Mouse (Mus musculus): ENCODE data around the gene Fndc3b. TPM values are rescaled to one million over a fixed set of nuclear protein-coding genes. Genes with fewer than 3 reads are reported as not detected.
A peak's percentile ranks its signal among the peaks of the same experiment; 100 is the strongest.

Fndc3b gene
- polyA plus RNA-seq, 1 experiment from 2014 or later: 21.9 TPM

DNA sequence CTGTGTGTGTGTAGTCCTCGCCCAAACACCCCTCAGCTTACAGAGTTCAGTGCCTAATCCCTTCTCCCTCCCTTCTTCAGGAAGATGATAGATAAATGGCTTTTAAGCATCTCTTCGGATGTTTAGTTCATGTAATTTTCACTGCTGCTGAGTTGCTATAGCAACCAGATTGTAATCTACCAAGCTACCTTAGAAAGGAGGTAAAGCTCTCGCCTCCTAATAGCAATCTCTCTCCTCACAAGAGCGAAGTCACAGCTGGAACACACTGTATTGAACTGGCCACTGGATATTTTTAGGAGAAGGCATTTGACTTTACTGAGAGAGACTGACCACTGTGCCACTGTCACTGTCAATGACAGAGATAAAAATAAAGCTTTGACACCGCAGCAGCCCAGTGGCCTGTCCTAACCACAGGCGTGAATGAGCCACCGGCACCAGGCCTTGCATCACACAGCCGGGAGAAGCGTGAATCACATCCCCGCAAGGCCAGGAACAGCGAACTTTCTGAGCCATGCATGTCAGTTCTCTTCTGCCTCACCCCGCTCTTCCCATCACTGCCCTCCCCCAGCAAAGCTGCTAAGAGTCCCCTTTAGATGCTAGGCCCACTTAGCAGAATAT is 86.0 kb downstream of the Fndc3b start:
- Histone ChIP-seq H3K4me3 (peak overlapping the region; percentile 18; the same call in 1 of the 2 replicates), H3K36me3 (peaks cover under 1% of the 10 kb centered on the region; the same call in 1 of the 2 replicates), H3K9me3 (no peaks in the 10 kb centered on the region), H3K27ac (peak overlapping the region; percentile 69), H3K4me1 (peaks cover 39% of the 10 kb centered on the region), H3K27me3 (ENCODE audit: insufficient read depth, poor library complexity, severe bottlenecking) (no peaks in the 10 kb centered on the region)
- 47% methylated on average over 12 of the region's 12 CpGs for WGBS
- DNase-seq (ENCODE audit: low spot score): no peak

DNA sequence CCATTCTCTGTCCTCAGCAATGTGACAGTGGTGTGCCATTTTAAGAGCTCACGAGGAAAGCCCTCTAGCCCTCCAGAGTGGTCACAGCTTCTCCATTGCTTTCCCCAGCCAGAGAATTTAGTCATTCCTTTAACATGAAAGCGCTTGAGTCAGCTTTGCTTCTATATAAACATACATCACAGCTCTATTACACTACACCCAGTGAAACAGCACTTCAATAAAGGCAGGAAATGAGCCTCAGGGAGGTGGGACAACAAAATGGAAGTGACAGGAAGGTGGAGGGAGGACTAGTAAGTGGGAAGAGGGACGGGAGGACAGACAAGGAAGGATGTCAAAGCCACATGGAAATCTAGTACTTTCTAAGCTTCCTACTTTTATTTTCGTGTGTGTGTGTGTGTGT is 88.7 kb downstream of the Fndc3b start:
- 69% methylated on average over 4 of the region's 4 CpGs for WGBS
- peaks cover 42% of the 10 kb centered on the region for H3K4me1 ChIP-seq

DNA sequence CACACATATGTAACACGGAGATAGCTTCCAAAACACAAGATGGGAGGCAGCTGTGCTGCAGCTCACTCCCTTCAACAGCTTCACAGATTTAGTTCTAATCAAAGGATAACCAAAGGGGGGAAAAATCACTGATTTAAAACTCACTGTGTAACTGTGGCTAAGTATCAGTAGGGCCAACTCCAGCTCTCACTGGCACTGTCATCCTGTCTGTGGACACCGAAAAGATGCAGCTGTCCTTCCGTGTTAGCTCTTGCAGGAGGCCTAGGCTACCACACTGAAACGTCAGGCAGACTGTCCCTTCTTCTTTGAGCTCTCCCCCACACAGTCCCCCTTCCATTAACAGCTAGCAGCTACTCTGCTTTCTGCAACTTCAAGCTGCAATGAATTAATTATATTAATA is 89.9 kb downstream of the Fndc3b start:
- Histone ChIP-seq H3K4me3 (no peak overlapping the region), H3K36me3 (peaks cover 8% of the 10 kb centered on the region), H3K27me3 (ENCODE audit: insufficient read depth, poor library complexity, severe bottlenecking) (no peaks in the 10 kb centered on the region), H3K4me1 (peaks cover 44% of the 10 kb centered on the region), H3K9me3 (no peaks in the 10 kb centered on the region), H3K27ac (no peak overlapping the region)
- no peak for DNase-seq (ENCODE audit: low spot score)
- WGBS: 62% methylated on average over 4 of the region's 4 CpGs

More for the DNA sequence above, 88.7 kb downstream of the Fndc3b start:
- Histone ChIP-seq H3K36me3 (peaks cover 8% of the 10 kb centered on the region), H3K4me3 (no peak overlapping the region), H3K27me3 (ENCODE audit: insufficient read depth, poor library complexity, severe bottlenecking) (no peaks in the 10 kb centered on the region), H3K9me3 (no peaks in the 10 kb centered on the region), H3K27ac (no peak overlapping the region)
- no peak for DNase-seq (ENCODE audit: low spot score)

DNA sequence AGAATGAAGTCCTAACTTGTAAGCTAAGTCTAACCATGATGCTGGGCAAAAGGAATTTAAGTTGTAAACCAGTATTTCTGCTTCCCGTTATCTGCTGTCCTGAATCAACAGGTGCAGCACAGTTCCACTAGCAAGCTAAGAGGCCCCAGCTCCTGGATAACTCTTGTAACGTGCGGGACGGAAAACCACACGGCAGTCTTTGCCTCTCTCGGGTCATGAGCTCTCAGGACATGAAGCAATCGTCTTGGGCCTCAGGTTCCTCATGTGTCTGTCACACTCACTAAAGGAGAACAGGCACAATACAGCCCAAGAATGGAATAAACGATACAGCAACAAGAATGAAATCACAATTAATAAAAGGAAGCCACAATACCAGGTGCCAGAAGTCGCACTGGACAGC is 93.4 kb downstream of the Fndc3b start:
- no peak for DNase-seq (ENCODE audit: low spot score)
- 77% methylated on average over 9 of the region's 9 CpGs for WGBS
- Histone ChIP-seq H3K4me3 (no peak overlapping the region), H3K27me3 (ENCODE audit: insufficient read depth, poor library complexity, severe bottlenecking) (no peaks in the 10 kb centered on the region), H3K36me3 (peaks cover 14% of the 10 kb centered on the region; the same call in 1 of the 2 replicates), H3K9me3 (no peaks in the 10 kb centered on the region), H3K27ac (0 out of 2 replicates have a peak overlapping the region, but pooled peaks have one; percentile 39), H3K4me1 (peaks cover 35% of the 10 kb centered on the region)

DNA sequence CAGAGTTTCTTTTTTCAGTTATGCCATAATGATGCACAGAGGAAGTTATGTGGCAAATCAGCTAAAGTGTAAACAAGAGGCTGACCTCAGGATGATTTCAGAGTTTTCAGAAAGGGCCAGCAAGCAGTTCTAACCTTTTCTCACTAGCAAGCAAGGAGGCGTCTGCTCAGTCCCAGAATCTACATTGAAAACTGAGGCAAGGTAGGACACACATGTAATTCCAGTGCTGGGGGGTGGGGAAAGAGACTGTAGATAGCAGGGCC is 93.9 kb downstream of the Fndc3b start:
- DNase-seq (ENCODE audit: low spot score): no peak
- H3K36me3 ChIP-seq: peaks cover 14% of the 10 kb centered on the region; the same call in 1 of the 2 replicates
- H3K27me3 ChIP-seq (ENCODE audit: insufficient read depth, poor library complexity, severe bottlenecking): no peaks in the 10 kb centered on the region
- no peak overlapping the region for H3K4me3 ChIP-seq
- peaks cover 34% of the 10 kb centered on the region for H3K4me1 ChIP-seq
- 74% methylated on average over 1 of the region's 1 CpGs for WGBS
- no peaks in the 10 kb centered on the region for H3K9me3 ChIP-seq
- no peak overlapping the region for H3K27ac ChIP-seq

DNA sequence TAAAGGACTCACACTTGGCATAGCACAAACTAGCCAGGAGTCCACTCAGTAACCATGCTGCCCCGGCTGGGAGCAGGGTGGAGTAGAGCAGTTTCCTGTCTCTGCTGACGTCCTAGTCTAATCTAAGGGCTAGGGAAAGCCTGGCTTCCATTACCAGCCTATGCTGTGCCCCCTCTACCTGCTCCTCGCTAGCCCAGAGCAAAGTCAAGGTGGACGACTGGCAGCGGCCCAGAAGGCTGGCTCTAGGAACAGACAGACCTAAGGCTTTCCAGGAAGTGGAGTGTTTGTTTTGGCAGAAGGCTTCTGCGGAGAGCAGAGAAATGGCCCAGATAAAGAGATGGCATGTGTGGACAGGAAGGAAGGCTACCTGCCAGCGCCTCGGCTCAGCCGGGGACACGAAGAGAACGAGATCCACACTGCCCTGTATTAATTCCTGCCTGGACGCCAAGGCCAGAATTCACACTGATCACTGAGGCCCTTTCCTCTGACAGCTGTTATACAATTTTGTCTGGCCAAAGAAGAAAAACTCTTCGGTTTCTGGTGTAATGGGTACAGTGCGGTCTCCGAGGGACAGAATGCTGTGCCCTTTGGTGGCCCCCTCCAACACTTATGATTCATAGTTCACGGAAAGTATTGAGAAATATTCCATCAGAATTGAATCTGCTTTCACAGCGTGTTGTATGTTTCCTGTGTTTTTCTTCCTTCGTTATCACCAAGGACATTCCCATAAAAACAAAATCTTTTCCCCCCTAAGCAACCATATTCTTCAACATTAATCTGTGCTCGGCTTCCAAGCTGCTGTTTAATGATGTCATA is 94.5 kb downstream of the Fndc3b start:
- Histone ChIP-seq H3K27ac (peak overlapping the region; percentile 47; the same call in 1 of the 2 replicates), H3K36me3 (peaks cover 14% of the 10 kb centered on the region; the same call in 1 of the 2 replicates), H3K4me3 (no peak overlapping the region), H3K9me3 (no peaks in the 10 kb centered on the region), H3K4me1 (peaks cover 34% of the 10 kb centered on the region), H3K27me3 (ENCODE audit: insufficient read depth, poor library complexity, severe bottlenecking) (no peaks in the 10 kb centered on the region)
- no peak for DNase-seq (ENCODE audit: low spot score)
- WGBS: 46% methylated on average over 19 of the region's 19 CpGs

DNA sequence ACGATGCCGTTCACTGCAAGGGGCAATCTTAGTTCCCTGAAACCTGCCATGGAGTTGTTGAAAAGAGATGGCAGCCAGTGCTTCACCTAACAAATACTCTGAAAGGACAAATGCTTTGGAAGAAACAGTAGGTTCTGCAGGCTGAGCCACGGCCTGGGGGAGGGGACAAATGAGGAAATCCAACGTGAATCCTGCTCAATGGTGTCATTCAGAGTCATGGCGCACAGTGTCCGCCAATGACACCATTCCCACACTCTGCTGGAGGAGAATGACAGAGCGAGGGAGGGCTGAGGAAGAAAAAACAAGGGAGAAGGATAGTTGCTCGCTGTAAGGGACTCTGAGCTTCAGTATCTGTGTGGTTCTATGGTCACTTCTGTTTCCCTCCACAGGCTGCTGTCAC is 95.6 kb downstream of the Fndc3b start:
- DNase-seq (ENCODE audit: low spot score): no peak
- Histone ChIP-seq H3K9me3 (no peaks in the 10 kb centered on the region), H3K4me1 (peaks cover 41% of the 10 kb centered on the region), H3K27ac (no peak overlapping the region), H3K4me3 (no peak overlapping the region), H3K36me3 (peaks cover 14% of the 10 kb centered on the region; the same call in 1 of the 2 replicates), H3K27me3 (ENCODE audit: insufficient read depth, poor library complexity, severe bottlenecking) (no peaks in the 10 kb centered on the region)
- WGBS: 77% methylated on average over 8 of the region's 8 CpGs

DNA sequence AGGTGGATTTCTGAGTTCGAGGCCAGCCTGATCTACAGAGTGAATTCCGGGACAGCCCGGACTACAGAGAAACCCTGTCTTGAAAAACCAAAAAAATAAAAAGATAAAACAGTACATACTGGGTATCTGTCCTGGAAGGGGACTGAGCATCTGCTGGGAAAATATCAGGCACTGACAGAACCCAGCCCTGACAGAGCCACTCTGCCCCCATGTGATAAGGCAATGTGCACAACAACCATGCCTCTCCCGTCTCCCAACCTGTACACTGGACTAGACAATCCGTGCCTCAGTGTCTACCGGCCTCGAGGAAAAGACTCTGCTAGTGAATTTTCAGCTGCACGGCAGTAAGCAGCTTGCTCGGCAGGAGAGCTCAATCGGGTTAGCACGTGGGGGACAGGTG is 97.3 kb downstream of the Fndc3b start:
- DNase-seq (ENCODE audit: low spot score): no peak
- no peaks in the 10 kb centered on the region for H3K27me3 ChIP-seq (ENCODE audit: insufficient read depth, poor library complexity, severe bottlenecking)
- H3K4me1 ChIP-seq: peaks cover 42% of the 10 kb centered on the region
- no peak overlapping the region for H3K27ac ChIP-seq
- no peaks in the 10 kb centered on the region for H3K9me3 ChIP-seq
- H3K36me3 ChIP-seq: 0 out of 2 replicates have a peak, but pooled peaks cover 6% of the 10 kb centered on the region
- 79% methylated on average over 11 of the region's 11 CpGs for WGBS
- H3K4me3 ChIP-seq: no peak overlapping the region

DNA sequence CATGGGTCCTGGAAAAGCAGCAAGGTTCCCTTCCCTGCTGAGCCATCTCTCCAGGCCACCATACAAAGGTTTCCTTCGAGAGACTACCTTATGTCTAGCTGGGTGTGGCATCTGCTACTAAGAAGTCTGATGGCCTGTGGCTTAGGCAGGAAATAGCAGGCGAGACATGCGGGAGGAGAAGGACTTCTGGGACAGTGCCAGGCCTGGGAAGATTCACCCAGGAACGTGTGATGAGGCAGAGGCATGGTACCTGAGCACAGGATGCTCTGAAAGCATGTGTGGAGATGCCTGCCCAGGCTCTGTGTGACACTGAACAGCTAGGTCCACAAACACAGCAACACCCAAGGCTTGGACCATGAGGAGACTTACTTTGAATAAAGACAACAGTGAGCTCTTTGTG is 98.1 kb downstream of the Fndc3b start:
- no peak for DNase-seq (ENCODE audit: low spot score)
- H3K27me3 ChIP-seq (ENCODE audit: insufficient read depth, poor library complexity, severe bottlenecking): no peaks in the 10 kb centered on the region
- no peak overlapping the region for H3K4me3 ChIP-seq
- WGBS: 60% methylated on average over 4 of the region's 4 CpGs
- H3K27ac ChIP-seq: no peak overlapping the region
- no peaks in the 10 kb centered on the region for H3K9me3 ChIP-seq
- H3K4me1 ChIP-seq: peaks cover 47% of the 10 kb centered on the region
- H3K36me3 ChIP-seq: 0 out of 2 replicates have a peak, but pooled peaks cover 6% of the 10 kb centered on the region

DNA sequence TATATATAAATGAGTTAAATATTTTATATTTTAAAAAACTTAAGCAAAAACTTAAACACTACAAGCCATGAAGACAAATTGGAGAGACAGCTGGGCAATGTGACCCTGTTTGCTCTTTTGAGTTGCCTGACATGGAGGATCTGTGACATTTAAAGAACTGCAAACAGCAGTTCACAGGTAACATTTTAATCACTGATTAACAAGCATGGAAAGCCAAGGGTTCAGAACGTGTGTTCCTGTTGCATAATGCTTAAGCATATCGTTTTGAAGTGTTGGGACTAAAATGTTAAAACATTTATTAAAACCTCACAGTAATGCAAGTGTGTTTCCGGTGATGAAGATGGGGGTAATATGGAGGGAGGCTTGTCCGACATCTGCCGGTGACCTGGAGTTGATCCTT is 99.1 kb downstream of the Fndc3b start:
- Histone ChIP-seq H3K9me3 (no peaks in the 10 kb centered on the region), H3K27ac (no peak overlapping the region), H3K4me3 (no peak overlapping the region), H3K27me3 (ENCODE audit: insufficient read depth, poor library complexity, severe bottlenecking) (no peaks in the 10 kb centered on the region), H3K4me1 (peaks cover 49% of the 10 kb centered on the region), H3K36me3 (0 out of 2 replicates have a peak, but pooled peaks cover 6% of the 10 kb centered on the region)
- no peak for DNase-seq (ENCODE audit: low spot score)
- 84% methylated on average over 5 of the region's 5 CpGs for WGBS

DNA sequence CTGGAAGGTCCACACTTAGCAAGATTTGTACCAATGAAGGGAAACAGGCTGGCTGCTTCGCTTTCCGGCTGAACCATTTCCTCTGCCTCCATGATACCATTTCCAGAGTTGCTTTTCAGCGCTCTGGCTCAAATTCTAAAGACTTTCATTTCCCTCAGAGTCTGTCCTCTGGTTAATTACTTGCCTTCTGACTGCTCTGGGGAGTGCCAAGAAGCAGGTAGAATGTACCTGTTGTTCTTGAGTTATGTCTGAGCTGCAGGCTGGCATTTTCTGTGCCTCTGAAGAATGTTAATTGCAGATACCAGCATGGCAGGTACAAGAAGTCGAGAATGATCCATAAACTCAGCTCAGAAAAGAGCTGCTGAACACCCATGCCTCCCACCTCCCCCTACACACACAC is 100.6 kb downstream of the Fndc3b start:
- no peaks in the 10 kb centered on the region for H3K9me3 ChIP-seq
- no peak overlapping the region for H3K27ac ChIP-seq
- H3K36me3 ChIP-seq: 0 out of 2 replicates have a peak, but pooled peaks cover 6% of the 10 kb centered on the region
- H3K27me3 ChIP-seq (ENCODE audit: insufficient read depth, poor library complexity, severe bottlenecking): no peaks in the 10 kb centered on the region
- WGBS: 74% methylated on average over 4 of the region's 4 CpGs
- DNase-seq (ENCODE audit: low spot score): no peak
- no peak overlapping the region for H3K4me3 ChIP-seq
- H3K4me1 ChIP-seq: peaks cover 45% of the 10 kb centered on the region

DNA sequence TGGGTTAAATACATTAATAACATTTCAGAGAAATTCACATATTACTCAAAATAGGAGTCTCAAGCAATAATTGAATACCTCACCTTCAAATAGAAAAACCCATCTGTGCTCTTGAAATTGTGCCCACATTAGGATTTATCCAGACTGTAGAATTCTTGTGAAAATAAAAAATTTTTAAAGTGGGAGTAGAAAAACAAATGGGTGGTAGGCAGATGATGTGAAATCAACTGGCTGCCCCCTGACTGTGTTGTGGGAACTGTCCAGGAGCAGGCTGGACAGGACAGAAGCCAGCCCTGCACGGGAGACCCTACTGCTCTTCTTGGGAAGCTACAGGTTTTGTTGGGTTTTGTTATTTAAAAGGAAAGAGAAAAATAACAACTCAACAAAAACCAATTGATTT is 101.0 kb downstream of the Fndc3b start:
- Histone ChIP-seq H3K4me3 (no peak overlapping the region), H3K27ac (no peak overlapping the region), H3K36me3 (0 out of 2 replicates have a peak, but pooled peaks cover 6% of the 10 kb centered on the region), H3K27me3 (ENCODE audit: insufficient read depth, poor library complexity, severe bottlenecking) (no peaks in the 10 kb centered on the region), H3K4me1 (peaks cover 44% of the 10 kb centered on the region), H3K9me3 (no peaks in the 10 kb centered on the region)
- WGBS: 81% methylated on average over 1 of the region's 1 CpGs
- no peak for DNase-seq (ENCODE audit: low spot score)

DNA sequence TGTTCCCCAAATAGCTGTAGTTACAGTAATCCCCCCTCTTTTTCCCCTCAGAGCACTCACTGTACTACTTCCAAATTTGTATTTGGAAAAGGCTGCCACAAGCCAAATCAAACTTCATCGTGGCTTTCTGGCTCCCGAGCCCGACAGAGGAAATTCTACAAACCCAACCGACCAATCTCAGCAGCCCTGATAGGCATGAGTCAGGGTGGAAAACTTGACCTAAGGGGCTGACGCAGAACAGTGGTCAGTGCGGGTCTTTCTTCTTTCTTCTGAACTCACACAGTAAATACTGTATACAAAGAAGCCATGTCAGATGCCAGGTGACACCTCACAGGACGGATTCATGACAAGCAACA is 103.3 kb downstream of the Fndc3b start:
- H3K36me3 ChIP-seq: no peaks in the 10 kb centered on the region
- H3K27ac ChIP-seq: peak overlapping the region; percentile 84
- H3K4me3 ChIP-seq: no peak overlapping the region
- H3K27me3 ChIP-seq (ENCODE audit: insufficient read depth, poor library complexity, severe bottlenecking): no peaks in the 10 kb centered on the region
- H3K4me1 ChIP-seq: peaks cover 42% of the 10 kb centered on the region
- WGBS: 31% methylated on average over 7 of the region's 7 CpGs
- DNase-seq (ENCODE audit: low spot score): no peak
- no peaks in the 10 kb centered on the region for H3K9me3 ChIP-seq
